ENCODE assay signal across 18 mouse cellular contexts in genomic region chr12:80181831-80182230, GRCm38 (mm10).
DNase-seq lines count a peak whose midpoint lies in the region; ATAC-seq and TF ChIP-seq lines count a peak whose summit lies in the region.
"Had no signal": no experiment of that assay in that cellular context is flagged by ENCODE, and none has a peak within 500 bp of the region (broad histone marks: within the 10 kb centered on the region; RNA-seq: fewer than 3 reads in every experiment).

No protein-coding gene starts in this region.

- H3K9ac ChIP-seq in liver, adult 2 months (ENCODE audit: low read depth, low read length), result no peak overlapping the region
- H3K9ac ChIP-seq in liver, postnatal 0 days (replicated peaks), result no peak overlapping the region

- H3K27ac ChIP-seq in liver, adult 2 months (replicated peaks; ENCODE audit: insufficient read depth, low read depth, low read length), result peak overlapping the region; percentile 29
- no peak overlapping the region for H3K27ac ChIP-seq in liver, postnatal 0 days (ENCODE audit: low read depth)

- ATAC-seq in liver, postnatal 0 days, result no peak
- ATAC-seq: activated CD4-positive, CD25-positive, alpha-beta regulatory T cell, adult 4 months; CD4-positive, CD25-positive, alpha-beta regulatory T cell, adult 4 months; Patski had no signal

- H3K4me3 ChIP-seq in liver, adult 2 months (ENCODE audit: insufficient read depth, low read depth, low read length), result no peak overlapping the region
- H3K4me3 ChIP-seq in liver, postnatal 0 days (ENCODE audit: low read depth, low read length), result no peak overlapping the region

- 26% methylated on average over 2 of the region's 2 CpGs for WGBS in liver, adult 2 months
- WGBS in liver, postnatal 0 days (ENCODE audit: insufficient replicate concordance), result 85% methylated on average over 2 of the region's 2 CpGs

- peaks cover 17% of the 10 kb centered on the region for H3K4me1 ChIP-seq in liver, adult 2 months (ENCODE audit: control insufficient read depth, insufficient read depth, low read length)
- no peaks in the 10 kb centered on the region for H3K4me1 ChIP-seq in liver, postnatal 0 days (ENCODE audit: insufficient read depth)

- no peak overlapping the region for H3K4me2 ChIP-seq in liver, postnatal 0 days (ENCODE audit: low read depth, low read length)

- peak; percentile 90 for DNase-seq in liver, adult 2 months (ENCODE audit: extremely low read depth, low read depth, low spot score)
- DNase-seq in liver, postnatal 0 days, result no peak
- DNase-seq: adrenal gland, adult 2 months; adrenal gland, adult 8-10 months; adrenal gland, postnatal 10 days; adrenal gland, postnatal 14 days; adrenal gland, postnatal 25 days; adrenal gland, postnatal 36 days; B cell, adult 2 months; cerebellum, adult 11 months; cerebellum, adult 11-12 months; cerebellum, adult 18-20 months; cerebellum, adult 2 months had no signal

- H3K27me3 ChIP-seq in liver, adult 2 months (ENCODE audit: control insufficient read depth, insufficient read depth, low read length), result no peaks in the 10 kb centered on the region
- no peaks in the 10 kb centered on the region for H3K27me3 ChIP-seq in liver, postnatal 0 days (ENCODE audit: insufficient read depth, low read length)
- H3K27me3 ChIP-seq: CH12.LX, Patski had no signal

- no peak for TF ChIP-seq CTCF in liver, adult 2 months (IDR thresholded peaks at IDR 0.05; ENCODE audit: low read depth, low read length)
- no peak for TF ChIP-seq CTCF in liver, postnatal 0 days (IDR thresholded peaks at IDR 0.05; ENCODE audit: low read depth)

- TF ChIP-seq EP300 in liver, postnatal 0 days (IDR thresholded peaks at IDR 0.05; ENCODE audit: low read depth), result no peak

- no peaks in the 10 kb centered on the region for H3K9me3 ChIP-seq in liver, postnatal 0 days (ENCODE audit: low read length)
- H3K9me3 ChIP-seq: G1E had no signal

- H3K36me3 ChIP-seq in liver, adult 2 months (ENCODE audit: control insufficient read depth, insufficient read depth, low read length), result peaks cover 4% of the 10 kb centered on the region
- H3K36me3 ChIP-seq in liver, postnatal 0 days (replicated peaks; ENCODE audit: insufficient read depth, low read length), result peaks cover 43% of the 10 kb centered on the region
- H3K36me3 ChIP-seq: G1E had no signal

- H3K79me2 ChIP-seq in liver, adult 2 months (ENCODE audit: control insufficient read depth, insufficient read depth, low read length), result no peaks in the 10 kb centered on the region

- no peak for TF ChIP-seq POLR2A in liver, adult 2 months (IDR thresholded peaks at IDR 0.05; ENCODE audit: extremely low read depth, insufficient read depth, low read length)
